23 mouse cellular contexts compared by ENCODE assay signal in the genomic region with DNA sequence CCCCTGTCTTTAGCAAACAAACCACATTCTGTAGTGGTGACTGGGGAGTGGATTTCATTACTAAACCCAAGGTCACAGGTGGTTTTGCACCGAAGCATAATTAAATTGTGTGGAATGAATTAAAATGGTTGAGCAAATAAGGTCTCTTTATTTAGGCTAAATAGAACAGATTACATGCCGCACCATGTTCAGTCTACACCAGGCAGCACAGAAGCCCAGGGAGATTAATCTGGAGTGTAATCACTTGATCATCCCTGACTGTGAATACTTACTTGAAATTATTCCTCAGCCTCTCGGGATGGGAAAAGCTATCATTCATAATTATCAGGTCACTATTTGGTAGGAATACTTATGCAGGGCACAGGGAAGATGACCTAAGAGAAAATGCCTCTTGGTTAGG.
DNase-seq lines count a peak whose midpoint lies in the region; ATAC-seq and TF ChIP-seq lines count a peak whose summit lies in the region.
"Had no signal": no experiment of that assay in that cellular context is flagged by ENCODE, and none has a peak within 500 bp of the region (broad histone marks: within the 10 kb centered on the region; RNA-seq: fewer than 3 reads in every experiment).

No protein-coding gene starts in this region.

- DNase-seq in forebrain, postnatal 0 days: no peak
- DNase-seq in midbrain, embryonic 10.5 days (ENCODE audit: low spot score): no peak
- DNase-seq in hindbrain, postnatal 0 days (ENCODE audit: low spot score): peak; percentile 5
- DNase-seq in B cell, adult 2 months: no peak
- DNase-seq in layer of hippocampus, adult 18-20 months (ENCODE audit: low spot score in 2 of 2): no peak
- DNase-seq: adrenal gland, postnatal 14 days; cerebellum, adult 18-20 months; cerebellum, adult 9-11 months; cerebellum, postnatal 36 days; gastrocnemius, postnatal 10 days; heart, adult 2 months; heart, postnatal 14 days had no signal

- no peaks in the 10 kb centered on the region for H3K36me3 ChIP-seq in forebrain, embryonic 12.5 days (replicated peaks)
- H3K36me3 ChIP-seq in forebrain, postnatal 0 days (ENCODE audit: insufficient read depth): no peaks in the 10 kb centered on the region
- no peaks in the 10 kb centered on the region for H3K36me3 ChIP-seq in midbrain, embryonic 12.5 days
- H3K36me3 ChIP-seq in midbrain, embryonic 10.5 days: no peaks in the 10 kb centered on the region
- no peaks in the 10 kb centered on the region for H3K36me3 ChIP-seq in hindbrain, postnatal 0 days (ENCODE audit: insufficient read depth, low read length)
- H3K36me3 ChIP-seq: embryonic facial prominence, embryonic 15.5 days; forebrain, embryonic 10.5 days; forebrain, embryonic 15.5 days; heart, embryonic 15.5 days had no signal

- H3K4me1 ChIP-seq in forebrain, embryonic 12.5 days: no peaks in the 10 kb centered on the region
- H3K4me1 ChIP-seq in forebrain, postnatal 0 days (ENCODE audit: insufficient read depth): no peaks in the 10 kb centered on the region
- H3K4me1 ChIP-seq in midbrain, embryonic 12.5 days: no peaks in the 10 kb centered on the region
- H3K4me1 ChIP-seq in midbrain, embryonic 10.5 days: no peaks in the 10 kb centered on the region
- H3K4me1 ChIP-seq in hindbrain, postnatal 0 days (ENCODE audit: insufficient read depth, low read length): no peaks in the 10 kb centered on the region
- H3K4me1 ChIP-seq: embryonic facial prominence, embryonic 15.5 days; forebrain, embryonic 10.5 days; forebrain, embryonic 15.5 days; heart, embryonic 15.5 days had no signal

- 58% methylated on average over 3 of the region's 3 CpGs for WGBS in forebrain, embryonic 12.5 days
- 53% methylated on average over 3 of the region's 3 CpGs for WGBS in forebrain, postnatal 0 days
- 56% methylated on average over 3 of the region's 3 CpGs for WGBS in midbrain, embryonic 12.5 days
- 75% methylated on average over 3 of the region's 3 CpGs for WGBS in midbrain, embryonic 10.5 days
- 54% methylated on average over 3 of the region's 3 CpGs for WGBS in hindbrain, postnatal 0 days

- H3K4me3 ChIP-seq in forebrain, embryonic 12.5 days (replicated peaks): no peak overlapping the region
- H3K4me3 ChIP-seq in forebrain, postnatal 0 days (ENCODE audit: low read depth, low read length): no peak overlapping the region
- H3K4me3 ChIP-seq in midbrain, embryonic 12.5 days: no peak overlapping the region
- H3K4me3 ChIP-seq in midbrain, embryonic 10.5 days: no peak overlapping the region
- no peak overlapping the region for H3K4me3 ChIP-seq in hindbrain, postnatal 0 days (ENCODE audit: low read length)
- H3K4me3 ChIP-seq: embryonic facial prominence, embryonic 15.5 days; erythroblast, embryonic 14.5 days; forebrain, embryonic 10.5 days; forebrain, embryonic 15.5 days; heart, adult 2 months; heart, embryonic 15.5 days had no signal

- H3K4me2 ChIP-seq in forebrain, embryonic 12.5 days: no peak overlapping the region
- H3K4me2 ChIP-seq in forebrain, postnatal 0 days (ENCODE audit: low read depth): no peak overlapping the region
- no peak overlapping the region for H3K4me2 ChIP-seq in midbrain, embryonic 12.5 days (replicated peaks)
- no peak overlapping the region for H3K4me2 ChIP-seq in hindbrain, postnatal 0 days (ENCODE audit: low read depth, low read length)
- H3K4me2 ChIP-seq: embryonic facial prominence, embryonic 15.5 days; forebrain, embryonic 15.5 days; heart, embryonic 11.5 days; heart, embryonic 15.5 days had no signal

- H3K27ac ChIP-seq in forebrain, embryonic 12.5 days: no peak overlapping the region
- no peak overlapping the region for H3K27ac ChIP-seq in forebrain, postnatal 0 days (ENCODE audit: low read depth, low read length)
- H3K27ac ChIP-seq in midbrain, embryonic 12.5 days (replicated peaks): no peak overlapping the region
- H3K27ac ChIP-seq in midbrain, embryonic 10.5 days (replicated peaks): no peak overlapping the region
- H3K27ac ChIP-seq in hindbrain, postnatal 0 days: no peak overlapping the region
- H3K27ac ChIP-seq: embryonic facial prominence, embryonic 15.5 days; forebrain, embryonic 10.5 days; forebrain, embryonic 15.5 days; heart, adult 2 months; heart, embryonic 15.5 days had no signal

- TF ChIP-seq CTCF in forebrain, postnatal 0 days (IDR thresholded peaks at IDR 0.05; ENCODE audit: low read depth): no peak
- no peak for TF ChIP-seq CTCF in hindbrain, postnatal 0 days (IDR thresholded peaks at IDR 0.05; ENCODE audit: low read depth)

- no peak overlapping the region for H3K9ac ChIP-seq in forebrain, embryonic 12.5 days
- no peak overlapping the region for H3K9ac ChIP-seq in forebrain, postnatal 0 days
- H3K9ac ChIP-seq in midbrain, embryonic 12.5 days (replicated peaks): no peak overlapping the region
- H3K9ac ChIP-seq in hindbrain, postnatal 0 days (replicated peaks; ENCODE audit: low read length): no peak overlapping the region
- H3K9ac ChIP-seq: embryonic facial prominence, embryonic 15.5 days; forebrain, embryonic 15.5 days; heart, embryonic 15.5 days had no signal

- H3K27me3 ChIP-seq in forebrain, embryonic 12.5 days: no peaks in the 10 kb centered on the region
- no peaks in the 10 kb centered on the region for H3K27me3 ChIP-seq in forebrain, postnatal 0 days (ENCODE audit: insufficient read depth, low read length)
- H3K27me3 ChIP-seq in midbrain, embryonic 12.5 days: no peaks in the 10 kb centered on the region
- no peaks in the 10 kb centered on the region for H3K27me3 ChIP-seq in midbrain, embryonic 10.5 days (ENCODE audit: low read depth, poor library complexity, severe bottlenecking)
- no peaks in the 10 kb centered on the region for H3K27me3 ChIP-seq in hindbrain, postnatal 0 days (ENCODE audit: insufficient read depth, low read length)
- H3K27me3 ChIP-seq: CH12.LX; embryonic facial prominence, embryonic 15.5 days; forebrain, embryonic 15.5 days; heart, embryonic 15.5 days; Patski had no signal

- H3K9me3 ChIP-seq in forebrain, embryonic 12.5 days: no peaks in the 10 kb centered on the region
- H3K9me3 ChIP-seq in forebrain, postnatal 0 days (ENCODE audit: low read length): no peaks in the 10 kb centered on the region
- no peaks in the 10 kb centered on the region for H3K9me3 ChIP-seq in midbrain, embryonic 12.5 days
- no peaks in the 10 kb centered on the region for H3K9me3 ChIP-seq in midbrain, embryonic 10.5 days (replicated peaks)
- H3K9me3 ChIP-seq in hindbrain, postnatal 0 days (ENCODE audit: low read length): no peaks in the 10 kb centered on the region
- H3K9me3 ChIP-seq: embryonic facial prominence, embryonic 15.5 days; forebrain, embryonic 10.5 days; heart, embryonic 15.5 days had no signal

- ATAC-seq in forebrain, embryonic 12.5 days (ENCODE audit: low FRiP score): peak; percentile 73
- ATAC-seq in forebrain, postnatal 0 days: no peak
- peak; percentile 76 for ATAC-seq in midbrain, embryonic 12.5 days (ENCODE audit: low FRiP score, low read depth)
- ATAC-seq in hindbrain, postnatal 0 days: no peak
- ATAC-seq: activated CD4-positive, CD25-positive, alpha-beta regulatory T cell, adult 4 months; forebrain, embryonic 15.5 days; Patski had no signal

Comparison
In these comparisons a context has a peak if more than half of its experiments do, and no peak if none do; other contexts are left out.
1. ATAC-seq: peak in forebrain, embryonic 12.5 days (single experiment) and midbrain, embryonic 12.5 days (single experiment); none in forebrain, postnatal 0 days (single experiment) and hindbrain, postnatal 0 days (single experiment).